Mouse (Mus musculus): ENCODE measurements around the gene Prkab2. TPM values are rescaled to one million over a fixed set of nuclear protein-coding genes. Genes with fewer than 3 reads are reported as not detected.

Gene Prkab2
- polyA plus RNA-seq, 1 experiment from 2014 or later = 1.5 TPM

- no peaks in the 10 kb centered on the region for H3K36me3 ChIP-seq
- H3K9me3 ChIP-seq (replicated peaks) = no peaks in the 10 kb centered on the region
- no peak overlapping the region for H3K9ac ChIP-seq
- DNase-seq (no peak), ATAC-seq (ENCODE audit: low read depth) (no peak)
- 65% methylated on average over 10 of the region's 10 CpGs for WGBS (ENCODE audit: insufficient replicate concordance)
- H3K4me3 ChIP-seq (replicated peaks) = no peak overlapping the region
- no peak overlapping the region for H3K27ac ChIP-seq
- H3K4me1 ChIP-seq (replicated peaks) = no peaks in the 10 kb centered on the region
- no peaks in the 10 kb centered on the region for H3K27me3 ChIP-seq
- H3K4me2 ChIP-seq = no peak overlapping the region
These were observed 6.4 kb upstream of the Prkab2 start for GRCm38 (mm10) chr3:97651604-97652003.

DNA sequence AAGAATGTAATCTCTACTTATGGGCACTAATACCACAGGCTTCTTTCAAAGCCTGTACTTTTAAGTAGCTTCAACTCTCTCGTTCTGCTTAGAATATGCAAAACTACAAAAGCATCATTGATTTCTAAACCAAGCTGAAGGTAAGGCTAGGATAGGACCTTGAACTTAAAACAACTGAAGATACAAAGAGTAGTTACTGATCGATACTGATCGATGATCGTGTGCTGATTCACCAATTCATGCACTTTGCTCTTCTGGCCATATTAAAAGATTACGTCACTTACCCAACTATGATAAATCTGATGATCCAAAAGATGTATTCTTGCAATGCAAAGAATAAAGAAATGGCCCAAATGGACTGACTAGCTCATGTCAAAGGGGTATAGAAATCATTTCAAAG, 4.2 kb upstream of the Prkab2 start:
- Histone ChIP-seq H3K27me3 (no peaks in the 10 kb centered on the region), H3K9ac (no peak overlapping the region), H3K9me3 (replicated peaks) (no peaks in the 10 kb centered on the region), H3K36me3 (no peaks in the 10 kb centered on the region), H3K27ac (no peak overlapping the region), H3K4me3 (replicated peaks) (no peak overlapping the region), H3K4me1 (replicated peaks) (peaks cover 11% of the 10 kb centered on the region), H3K4me2 (no peak overlapping the region)
- no peak for ATAC-seq (ENCODE audit: low read depth)
- WGBS (ENCODE audit: insufficient replicate concordance) = 72% methylated on average over 5 of the region's 5 CpGs
- DNase-seq = no peak

DNA sequence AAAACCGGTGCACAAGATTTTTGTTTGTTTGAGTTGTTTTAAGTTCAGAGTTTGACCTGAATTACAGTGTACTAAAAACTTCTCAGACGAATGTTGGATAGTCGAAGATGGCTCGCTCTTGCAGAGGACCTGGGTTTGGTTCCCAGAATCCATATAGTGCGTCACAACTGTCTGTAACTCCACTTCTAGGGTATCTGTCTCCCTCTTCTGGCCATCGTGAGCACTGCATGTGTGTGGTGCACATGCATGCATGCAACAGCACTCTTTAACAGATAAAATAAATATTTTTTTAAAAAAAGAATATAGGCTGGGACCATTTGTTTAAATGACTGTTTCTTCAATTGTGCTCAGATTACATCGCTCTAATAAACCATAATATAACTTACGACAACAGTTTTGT, 3.1 kb upstream of the Prkab2 start:
- no peak overlapping the region for H3K9ac ChIP-seq
- 75% methylated on average over 8 of the region's 8 CpGs for WGBS (ENCODE audit: insufficient replicate concordance)
- DNase-seq (peak; percentile 19), ATAC-seq (ENCODE audit: low read depth) (no peak)
- no peaks in the 10 kb centered on the region for H3K27me3 ChIP-seq
- peaks cover 22% of the 10 kb centered on the region for H3K4me1 ChIP-seq (replicated peaks)
- no peak overlapping the region for H3K4me3 ChIP-seq (replicated peaks)
- no peak overlapping the region for H3K27ac ChIP-seq
- no peaks in the 10 kb centered on the region for H3K9me3 ChIP-seq (replicated peaks)
- no peak overlapping the region for H3K4me2 ChIP-seq
- H3K36me3 ChIP-seq = no peaks in the 10 kb centered on the region

GRCm38 (mm10) chr3:97658426-97659193, 617 bp downstream of the Prkab2 start:
- Histone ChIP-seq H3K27ac (peak overlapping the region; percentile 58), H3K4me1 (replicated peaks) (peaks cover 23% of the 10 kb centered on the region), H3K9ac (peak overlapping the region; percentile 80), H3K36me3 (0 out of 2 replicates have a peak, but pooled peaks cover 8% of the 10 kb centered on the region), H3K4me2 (peak overlapping the region; percentile 96), H3K27me3 (no peaks in the 10 kb centered on the region), H3K4me3 (replicated peaks) (peak overlapping the region; percentile 86), H3K9me3 (replicated peaks) (no peaks in the 10 kb centered on the region)
- ATAC-seq (ENCODE audit: low read depth) (peak; percentile 76), DNase-seq (no peak)
- 1% methylated on average over 49 of the region's 50 CpGs for WGBS (ENCODE audit: insufficient replicate concordance)

GRCm38 (mm10) chr3:97659746-97660145, 1.8 kb downstream of the Prkab2 start:
- H3K36me3 ChIP-seq = 0 out of 2 replicates have a peak, but pooled peaks cover 14% of the 10 kb centered on the region
- H3K9me3 ChIP-seq (replicated peaks) = no peaks in the 10 kb centered on the region
- H3K4me3 ChIP-seq (replicated peaks) = peak overlapping the region; percentile 86; the same call in 1 of the 2 replicates
- 83% methylated on average over 7 of the region's 7 CpGs for WGBS (ENCODE audit: insufficient replicate concordance)
- no peaks in the 10 kb centered on the region for H3K27me3 ChIP-seq
- H3K4me2 ChIP-seq = peak overlapping the region; percentile 96; the same call in 1 of the 2 replicates
- DNase-seq (no peak), ATAC-seq (ENCODE audit: low read depth) (no peak)
- H3K4me1 ChIP-seq (replicated peaks) = peaks cover 23% of the 10 kb centered on the region
- no peak overlapping the region; the same call in 1 of the 2 replicates for H3K27ac ChIP-seq
- no peak overlapping the region; the same call in 1 of the 2 replicates for H3K9ac ChIP-seq

DNA sequence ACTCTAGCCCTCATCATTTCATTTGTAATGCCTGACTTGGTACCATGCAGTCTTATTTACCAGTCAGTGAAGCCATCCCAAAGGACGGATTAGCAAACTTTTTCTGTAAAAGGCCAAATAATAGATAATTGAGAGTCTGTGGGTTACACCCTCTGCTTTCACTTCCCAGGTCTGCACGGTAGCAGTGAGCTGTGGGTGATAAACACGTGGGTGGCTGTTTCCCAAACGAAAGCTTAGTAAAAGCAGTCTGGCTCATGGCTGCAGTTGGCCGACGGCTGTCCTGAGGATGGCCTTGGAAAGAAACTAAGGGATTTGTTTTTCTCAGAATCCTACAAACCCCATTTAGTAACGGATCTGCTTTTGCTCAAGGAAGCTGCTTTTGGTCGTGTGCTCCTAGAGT, 3.2 kb downstream of the Prkab2 start:
- H3K27me3 ChIP-seq = no peaks in the 10 kb centered on the region
- H3K36me3 ChIP-seq = 0 out of 2 replicates have a peak, but pooled peaks cover 14% of the 10 kb centered on the region
- H3K9me3 ChIP-seq (replicated peaks) = no peaks in the 10 kb centered on the region
- H3K27ac ChIP-seq = no peak overlapping the region
- no peak overlapping the region for H3K4me3 ChIP-seq (replicated peaks)
- WGBS (ENCODE audit: insufficient replicate concordance) = 51% methylated on average over 8 of the region's 8 CpGs
- H3K4me1 ChIP-seq (replicated peaks) = peaks cover 23% of the 10 kb centered on the region
- ATAC-seq (ENCODE audit: low read depth) (no peak), DNase-seq (no peak)
- no peak overlapping the region for H3K4me2 ChIP-seq
- H3K9ac ChIP-seq = no peak overlapping the region

- 61% methylated on average over 9 of the region's 9 CpGs for WGBS (ENCODE audit: insufficient replicate concordance)
- H3K4me1 ChIP-seq (replicated peaks) = no peaks in the 10 kb centered on the region
These were observed 7.5 kb downstream of the Prkab2 start for GRCm38 (mm10) chr3:97665525-97665924.

GRCm38 (mm10) chr3:97666154-97666553, 8.2 kb downstream of the Prkab2 start:
- peak overlapping the region; percentile 39; the same call in 1 of the 2 replicates for H3K27ac ChIP-seq
- peaks cover 23% of the 10 kb centered on the region for H3K36me3 ChIP-seq
- no peak for ATAC-seq (ENCODE audit: low read depth)

More at GRCm38 (mm10) chr3:97665525-97665924, 7.5 kb downstream of the Prkab2 start:
- DNase-seq (no peak), ATAC-seq (ENCODE audit: low read depth) (no peak)
- no peak overlapping the region for H3K4me2 ChIP-seq
- no peaks in the 10 kb centered on the region for H3K27me3 ChIP-seq
- H3K9me3 ChIP-seq (replicated peaks) = no peaks in the 10 kb centered on the region
- peaks cover 23% of the 10 kb centered on the region for H3K36me3 ChIP-seq
- no peak overlapping the region; the same call in 1 of the 2 replicates for H3K27ac ChIP-seq
- H3K4me3 ChIP-seq (replicated peaks) = no peak overlapping the region
- no peak overlapping the region for H3K9ac ChIP-seq

DNA sequence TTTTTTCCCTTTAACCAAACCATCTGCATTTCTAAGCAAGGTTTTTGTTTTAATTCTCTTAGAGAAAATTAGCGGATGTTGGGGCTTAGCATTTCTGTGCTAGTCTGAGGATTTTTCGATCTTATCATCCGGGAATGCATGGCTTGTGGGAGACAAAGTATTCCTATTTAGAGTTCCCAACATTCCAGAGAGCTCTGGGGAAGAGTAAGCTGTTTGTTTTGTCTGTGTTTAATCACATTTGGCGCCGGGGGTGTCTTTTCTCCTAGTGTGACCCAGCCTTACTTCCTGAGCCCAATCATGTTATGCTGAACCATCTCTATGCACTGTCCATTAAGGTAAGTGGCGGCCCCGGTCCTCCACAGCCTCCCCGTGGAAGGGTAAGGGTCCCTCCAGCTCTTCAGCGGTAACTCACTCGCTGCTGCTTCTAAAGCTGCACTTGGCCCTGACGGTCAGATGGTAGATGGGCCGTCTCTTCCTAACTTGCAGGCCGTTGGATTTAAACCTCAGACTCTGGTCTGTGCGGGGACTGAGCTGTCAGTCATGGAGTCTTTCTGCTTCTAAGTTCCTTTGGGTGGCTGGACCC, 9.2 kb downstream of the Prkab2 start:
- ATAC-seq (ENCODE audit: low read depth) = no peak
- no peaks in the 10 kb centered on the region for H3K27me3 ChIP-seq
- H3K27ac ChIP-seq = peak overlapping the region; percentile 43; the same call in 1 of the 2 replicates
- WGBS (ENCODE audit: insufficient replicate concordance) = 73% methylated on average over 14 of the region's 14 CpGs
- H3K4me3 ChIP-seq (replicated peaks) = no peak overlapping the region
- H3K36me3 ChIP-seq = peaks cover 23% of the 10 kb centered on the region
- no peaks in the 10 kb centered on the region for H3K9me3 ChIP-seq (replicated peaks)
- no peak for DNase-seq
- H3K4me2 ChIP-seq = no peak overlapping the region
- no peaks in the 10 kb centered on the region for H3K4me1 ChIP-seq (replicated peaks)
- H3K9ac ChIP-seq = no peak overlapping the region

More at GRCm38 (mm10) chr3:97666154-97666553, 8.2 kb downstream of the Prkab2 start:
- Histone ChIP-seq H3K9ac (no peak overlapping the region), H3K9me3 (replicated peaks) (no peaks in the 10 kb centered on the region), H3K27me3 (no peaks in the 10 kb centered on the region), H3K4me1 (replicated peaks) (no peaks in the 10 kb centered on the region), H3K4me3 (replicated peaks) (no peak overlapping the region), H3K4me2 (no peak overlapping the region)
- WGBS (ENCODE audit: insufficient replicate concordance) = 53% methylated on average over 8 of the region's 8 CpGs
- no peak for DNase-seq

GRCm38 (mm10) chr3:97674644-97675110, 16.7 kb downstream of the Prkab2 start, which contains the start of gene Gm17651:
Gene Gm17651 (minus strand): TSS chr3:97674694.
- no peaks in the 10 kb centered on the region for H3K9me3 ChIP-seq (replicated peaks)
- DNase-seq = no peak
- H3K4me3 ChIP-seq (replicated peaks) = no peak within 1 kb of the TSS
- H3K4me1 ChIP-seq (replicated peaks) = no peaks in the 10 kb centered on the region
- H3K36me3 ChIP-seq = 0 out of 2 replicates have a peak, but pooled peaks cover 1% of the 10 kb centered on the region
- no peaks in the 10 kb centered on the region for H3K27me3 ChIP-seq
- no peak within 1 kb of the TSS for H3K4me2 ChIP-seq
- H3K9ac ChIP-seq = no peak within 1 kb of the TSS
- no peak for ATAC-seq (ENCODE audit: low read depth)
- 59% methylated on average over 7 of the region's 7 CpGs for WGBS (ENCODE audit: insufficient replicate concordance)
- H3K27ac ChIP-seq = no peak within 1 kb of the TSS

DNA sequence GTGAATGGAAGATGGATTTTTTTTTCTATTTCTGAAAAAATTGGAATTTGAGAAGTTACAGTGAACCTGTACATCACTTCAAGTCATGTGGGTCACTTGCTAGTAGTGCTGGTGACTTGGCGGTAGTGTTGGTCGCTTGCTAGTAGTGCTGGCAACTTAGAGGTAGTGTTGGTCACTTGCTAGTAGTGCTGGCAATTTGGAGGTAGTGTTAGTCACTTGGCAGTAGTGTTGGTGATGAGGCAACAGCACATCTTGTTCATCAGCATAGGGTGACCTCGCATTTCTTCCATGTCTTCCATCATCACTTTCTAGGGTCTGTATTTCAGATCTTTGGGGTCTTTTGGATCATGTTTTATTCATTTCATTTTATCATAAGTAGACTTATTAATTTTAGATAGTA, 18.1 kb downstream of the Prkab2 start:
- H3K27ac ChIP-seq = no peak overlapping the region
- WGBS (ENCODE audit: insufficient replicate concordance) = 75% methylated on average over 3 of the region's 3 CpGs
- no peak overlapping the region for H3K9ac ChIP-seq

More for the DNA sequence above, 18.1 kb downstream of the Prkab2 start:
- Histone ChIP-seq H3K27me3 (no peaks in the 10 kb centered on the region), H3K4me3 (replicated peaks) (no peak overlapping the region), H3K4me1 (replicated peaks) (peaks cover 8% of the 10 kb centered on the region), H3K9me3 (replicated peaks) (no peaks in the 10 kb centered on the region), H3K36me3 (no peaks in the 10 kb centered on the region), H3K4me2 (no peak overlapping the region)
- DNase-seq = no peak
- no peak for ATAC-seq (ENCODE audit: low read depth)

Data from liver, embryonic 13.5 days (tissue).